Mouse (Mus musculus) embryonic facial prominence, embryonic 14.5 days (tissue): ENCODE data around the gene Ciz1. TPM values are rescaled to one million over a fixed set of nuclear protein-coding genes. Genes with fewer than 3 reads are reported as not detected.

ENCODE experiments used
- ATAC-seq: fragments of 200-750 bp; cut with Nextera tagmentation; 2 replicates; pipeline ENCODE4 v1.8.0; 2017; ENCODE audit warnings: low read depth, moderate number of reproducible peaks, moderate TSS enrichment
- DNase-seq: peaks from one replicate; pipeline ENCODE4 v3.0.0-alpha.2; 2015; ENCODE audit warnings: low spot score
- H3K27ac ChIP-seq: fragments of 300-500 bp; sonication (generic); replicated peaks from 2 replicates; pipeline ENCODE4 v1.5.1; 2014; ENCODE audit warnings: low read depth, mild to moderate bottlenecking, low read length, moderate library complexity
- H3K27me3 ChIP-seq: fragments of 300-500 bp; sonication (generic); replicated peaks from 2 replicates; pipeline ENCODE4 v1.6.1; 2014; ENCODE audit warnings: low read length; ENCODE audit not compliant: control insufficient read depth, insufficient read depth
- H3K36me3 ChIP-seq: fragments of 300-500 bp; sonication (generic); 2 replicates; pipeline ENCODE4 v1.6.1; 2014; ENCODE audit warnings: low read length, mixed read lengths; ENCODE audit not compliant: control insufficient read depth, insufficient read depth
- H3K4me1 ChIP-seq: fragments of 300-500 bp; sonication (generic); 2 replicates; pipeline ENCODE4 v1.6.1; 2014; ENCODE audit warnings: antibody characterized with exemption, low read length; ENCODE audit not compliant: control insufficient read depth, insufficient read depth
- H3K4me2 ChIP-seq: fragments of 300-500 bp; sonication (generic); 2 replicates; pipeline ENCODE4 v1.6.1; 2014; ENCODE audit warnings: low read depth, mild to moderate bottlenecking, low read length, moderate library complexity, mixed read lengths
- H3K4me3 ChIP-seq: fragments of 300-500 bp; sonication (generic); 2 replicates; pipeline ENCODE4 v1.5.1; 2014; ENCODE audit warnings: low read depth, mild to moderate bottlenecking, low read length
- H3K9ac ChIP-seq: fragments of 300-500 bp; sonication (generic); 2 replicates; pipeline ENCODE4 v1.6.1; 2014; ENCODE audit warnings: low read depth, mild to moderate bottlenecking, low read length, moderate library complexity, mixed read lengths
- H3K9me3 ChIP-seq: fragments of 300-500 bp; sonication (generic); 2 replicates; pipeline ENCODE4 v1.6.1; 2016; ENCODE audit warnings: low read length; ENCODE audit not compliant: control insufficient read depth
- WGBS: fragments of 180-500 bp; shearing (Covaris S2); extraction: QIAGEN DNeasy Blood & Tissue Kit; methylation state at CpG from one replicate; pipeline ENCODE4 v1.1.7; 2014; 5-methylcytosine and 5-hydroxymethylcytosine counted together
- polyA plus RNA-seq: library from polyadenylated mRNA; unstranded; fragments of >200 nt; fragmentation: Nextera tagmentation; extraction: Ambion mirVana; gene quantifications from 2 replicates; pipeline ENCODE4 v1.2.1, GENCODE M21; 2014

Ciz1 gene
- polyA plus RNA-seq, 1 experiment from 2014 or later = 48.0 TPM

DNA sequence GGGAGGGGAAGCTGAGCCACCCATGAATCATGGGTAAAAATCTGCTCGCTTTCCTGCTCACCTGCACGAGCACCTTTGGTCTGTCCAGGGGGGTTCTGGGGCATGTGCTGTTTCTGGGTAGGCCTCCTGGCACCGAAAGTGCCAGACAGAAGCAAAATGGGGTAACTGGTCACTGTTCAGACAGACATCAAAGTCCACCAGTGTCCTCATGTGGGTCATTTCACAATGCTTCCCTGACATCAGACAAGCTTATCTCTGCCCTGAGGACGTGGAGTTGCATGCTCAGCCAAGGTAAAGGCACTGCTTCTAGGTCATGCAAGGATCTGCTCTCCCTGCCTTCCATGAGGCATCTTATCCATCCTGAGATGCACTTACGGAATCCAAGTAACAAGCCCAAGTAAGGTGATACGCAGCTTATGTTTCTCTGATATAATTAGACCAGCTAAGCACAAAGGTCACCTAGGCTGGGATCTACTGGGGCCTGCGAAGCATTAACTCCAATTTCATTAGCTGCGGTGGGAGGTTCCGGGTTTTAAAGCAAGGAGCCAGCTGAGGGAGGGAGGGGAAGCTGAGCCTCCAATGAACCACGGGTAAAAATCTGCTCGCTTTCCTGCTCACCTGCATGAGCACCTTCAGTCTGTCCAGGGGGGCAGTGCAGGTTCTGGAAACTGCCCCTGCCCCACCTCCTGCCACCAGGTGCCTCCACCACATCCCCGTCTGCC, 66.5 kb downstream of the Ciz1 start:
- no peak overlapping the region for H3K27ac ChIP-seq
- ATAC-seq (no peak), DNase-seq (no peak)
- peaks cover 16% of the 10 kb centered on the region for H3K4me1 ChIP-seq
- no peaks in the 10 kb centered on the region for H3K27me3 ChIP-seq
- WGBS = 57% methylated on average over 12 of the region's 12 CpGs
- H3K4me3 ChIP-seq = no peak overlapping the region
- no peak overlapping the region for H3K4me2 ChIP-seq
- no peak overlapping the region for H3K9ac ChIP-seq
- no peaks in the 10 kb centered on the region for H3K9me3 ChIP-seq
- H3K36me3 ChIP-seq = peaks cover 77% of the 10 kb centered on the region

GRCm38 (mm10) chr2:32419359-32419758, 67.2 kb downstream of the Ciz1 start:
- H3K36me3 ChIP-seq = peaks cover 70% of the 10 kb centered on the region

DNA sequence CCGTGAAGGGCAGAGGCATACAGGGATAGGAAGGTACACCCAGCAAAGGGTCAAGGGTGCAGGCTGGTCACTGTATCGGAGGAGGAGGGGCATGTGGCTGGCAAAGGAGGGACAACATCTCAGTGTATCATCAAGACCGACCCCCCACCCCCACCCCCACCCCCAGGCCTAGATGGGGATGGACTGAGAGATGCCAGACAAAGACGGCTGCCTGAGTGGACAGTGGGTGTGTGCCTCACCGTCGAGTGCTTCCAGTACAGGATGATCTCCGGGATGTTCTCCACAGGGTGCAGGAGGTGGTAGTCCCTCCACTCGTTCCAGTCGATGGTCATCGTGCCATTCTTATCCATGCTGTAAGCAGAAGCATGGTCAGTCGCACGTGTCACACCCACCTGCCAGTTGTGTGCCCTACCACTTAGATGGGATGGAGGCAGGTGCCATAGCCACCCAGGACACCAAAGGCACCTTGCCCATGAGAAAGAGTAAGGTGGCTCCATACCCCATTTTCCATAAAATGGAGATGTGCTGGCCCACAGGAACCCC, 68.0 kb downstream of the Ciz1 start:
- 87% methylated on average over 12 of the region's 12 CpGs for WGBS

More at GRCm38 (mm10) chr2:32419359-32419758, 67.2 kb downstream of the Ciz1 start:
- DNase-seq (no peak), ATAC-seq (no peak)
- WGBS = 84% methylated on average over 3 of the region's 3 CpGs
- no peaks in the 10 kb centered on the region for H3K27me3 ChIP-seq
- no peak overlapping the region for H3K4me2 ChIP-seq
- H3K9ac ChIP-seq = no peak overlapping the region
- H3K27ac ChIP-seq = no peak overlapping the region
- no peak overlapping the region for H3K4me3 ChIP-seq
- no peaks in the 10 kb centered on the region for H3K9me3 ChIP-seq
- peaks cover 21% of the 10 kb centered on the region for H3K4me1 ChIP-seq

GRCm38 (mm10) chr2:32420647-32421046, 68.5 kb downstream of the Ciz1 start:
- Histone ChIP-seq H3K4me3 (no peak overlapping the region), H3K4me2 (no peak overlapping the region), H3K9me3 (no peaks in the 10 kb centered on the region), H3K4me1 (peaks cover 31% of the 10 kb centered on the region), H3K27me3 (no peaks in the 10 kb centered on the region), H3K36me3 (peaks cover 57% of the 10 kb centered on the region), H3K27ac (no peak overlapping the region), H3K9ac (no peak overlapping the region)
- ATAC-seq (no peak), DNase-seq (no peak)
- 83% methylated on average over 6 of the region's 6 CpGs for WGBS

More for the DNA sequence above, 68.0 kb downstream of the Ciz1 start:
- H3K4me2 ChIP-seq = no peak overlapping the region
- ATAC-seq (no peak), DNase-seq (no peak)
- peaks cover 62% of the 10 kb centered on the region for H3K36me3 ChIP-seq
- H3K4me1 ChIP-seq = peaks cover 29% of the 10 kb centered on the region
- H3K9me3 ChIP-seq = no peaks in the 10 kb centered on the region
- no peaks in the 10 kb centered on the region for H3K27me3 ChIP-seq
- H3K9ac ChIP-seq = no peak overlapping the region
- H3K4me3 ChIP-seq = no peak overlapping the region
- no peak overlapping the region for H3K27ac ChIP-seq

- Histone ChIP-seq H3K9ac (no peak overlapping the region), H3K36me3 (peaks cover 45% of the 10 kb centered on the region), H3K4me2 (no peak overlapping the region), H3K4me3 (no peak overlapping the region), H3K27me3 (no peaks in the 10 kb centered on the region), H3K4me1 (peaks cover 31% of the 10 kb centered on the region), H3K9me3 (no peaks in the 10 kb centered on the region), H3K27ac (no peak overlapping the region)
- no peak for DNase-seq
- ATAC-seq = no peak
- 93% methylated on average over 6 of the region's 6 CpGs for WGBS
These were observed 69.7 kb downstream of the Ciz1 start for GRCm38 (mm10) chr2:32421851-32422251.

DNA sequence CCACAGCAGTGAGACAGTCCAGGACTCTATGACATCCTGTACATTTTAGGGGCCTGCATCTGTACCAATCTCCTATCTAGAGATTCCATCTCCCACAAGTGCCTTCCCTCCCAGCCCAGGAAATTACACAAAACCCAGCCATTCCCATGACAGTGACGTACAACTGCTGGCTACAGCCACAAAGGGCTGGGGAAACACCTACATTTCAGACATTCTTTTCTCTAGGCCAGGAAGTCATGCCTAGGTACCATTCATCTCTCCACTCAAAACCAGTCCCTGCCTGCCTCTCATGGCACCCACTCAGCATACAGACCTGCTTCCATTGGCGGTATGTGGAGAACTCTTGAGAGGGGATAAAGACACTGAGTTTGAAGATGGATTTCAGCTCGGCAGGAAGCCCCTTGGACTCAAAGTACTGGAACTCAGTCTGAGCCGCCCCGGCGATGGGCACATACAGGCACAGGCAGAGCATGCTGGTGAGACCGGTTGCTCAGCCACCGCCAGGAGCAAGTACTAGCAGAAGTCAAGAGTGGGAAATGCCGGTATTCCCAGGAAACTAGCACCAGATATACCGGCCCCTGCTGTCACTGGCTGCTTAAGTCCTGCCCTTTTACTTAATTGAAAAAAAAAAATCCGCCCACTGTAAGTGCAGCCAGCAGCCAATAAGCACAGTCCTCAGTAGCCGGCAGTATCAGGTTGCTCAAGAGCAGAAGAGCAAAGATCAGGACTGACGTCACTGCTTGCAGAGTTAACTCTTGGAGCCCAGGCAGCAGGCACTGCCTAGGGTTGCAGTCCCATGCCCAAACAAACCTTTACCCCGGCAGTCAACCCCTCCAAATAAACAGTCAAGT, 71.6 kb downstream of the Ciz1 start:
- ATAC-seq (peak; percentile 87), DNase-seq (peak; percentile 98)
- H3K4me2 ChIP-seq = peak overlapping the region; percentile 80
- no peaks in the 10 kb centered on the region for H3K9me3 ChIP-seq
- peak overlapping the region; percentile 55 for H3K9ac ChIP-seq
- peaks cover 27% of the 10 kb centered on the region for H3K36me3 ChIP-seq
- H3K27ac ChIP-seq = peak overlapping the region; percentile 80
- H3K27me3 ChIP-seq = no peaks in the 10 kb centered on the region
- peak overlapping the region; percentile 40 for H3K4me3 ChIP-seq
- under 1% methylated on average over 14 of the region's 14 CpGs for WGBS
- H3K4me1 ChIP-seq = peaks cover 45% of the 10 kb centered on the region

DNA sequence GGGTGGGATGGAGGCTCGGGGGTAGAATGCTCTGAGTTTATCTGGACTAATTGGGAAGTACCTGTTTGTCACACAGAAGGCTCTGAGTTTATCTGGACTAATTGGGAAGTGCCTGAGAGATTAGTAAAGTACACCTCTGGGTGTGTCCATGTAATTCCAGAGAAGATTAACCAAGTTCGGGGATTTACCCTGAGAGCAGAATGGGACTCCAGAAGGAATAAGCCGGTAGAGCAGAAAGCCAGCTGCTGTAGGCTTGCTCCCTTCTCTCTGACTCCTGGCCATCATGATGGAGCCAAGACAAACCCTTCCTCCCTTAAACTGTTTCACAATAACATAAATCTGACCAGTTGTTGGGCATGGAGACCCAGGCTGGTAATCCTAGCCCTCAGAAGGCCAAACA, 72.7 kb downstream of the Ciz1 start:
- ATAC-seq = no peak
- Histone ChIP-seq H3K27ac (peak overlapping the region; percentile 80), H3K9me3 (no peaks in the 10 kb centered on the region), H3K4me1 (peaks cover 55% of the 10 kb centered on the region), H3K4me3 (no peak overlapping the region), H3K36me3 (peaks cover 16% of the 10 kb centered on the region), H3K9ac (no peak overlapping the region), H3K4me2 (peak overlapping the region; percentile 5; the same call in 1 of the 2 replicates), H3K27me3 (no peaks in the 10 kb centered on the region)
- 34% methylated on average over 3 of the region's 3 CpGs for WGBS
- DNase-seq = no peak

DNA sequence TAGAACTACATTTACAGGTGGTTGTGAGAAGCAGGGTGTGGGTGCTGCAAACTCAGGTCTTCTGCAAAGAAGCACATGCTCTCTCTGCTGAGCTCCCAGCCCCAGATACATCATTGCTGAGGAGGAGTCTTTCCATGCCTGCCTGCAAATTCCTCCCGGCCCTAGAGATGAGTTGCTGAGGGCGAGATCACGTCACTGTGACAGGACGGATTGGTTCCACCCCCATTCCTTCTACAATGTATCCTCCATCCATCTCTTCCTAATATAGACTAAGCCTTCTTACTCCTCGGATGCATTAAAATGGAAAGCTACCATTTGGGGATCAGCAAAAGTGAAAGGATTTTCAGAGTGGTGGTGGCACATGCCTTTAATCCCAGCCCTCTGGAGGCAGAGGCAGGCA, 73.4 kb downstream of the Ciz1 start:
- H3K27me3 ChIP-seq = no peaks in the 10 kb centered on the region
- ATAC-seq (no peak), DNase-seq (no peak)
- H3K4me1 ChIP-seq = peaks cover 58% of the 10 kb centered on the region
- no peak overlapping the region for H3K9ac ChIP-seq
- H3K27ac ChIP-seq = peak overlapping the region; percentile 80; the same call in 1 of the 2 replicates
- no peaks in the 10 kb centered on the region for H3K9me3 ChIP-seq
- peaks cover 8% of the 10 kb centered on the region for H3K36me3 ChIP-seq
- no peak overlapping the region for H3K4me3 ChIP-seq
- WGBS = 67% methylated on average over 5 of the region's 5 CpGs
- H3K4me2 ChIP-seq = no peak overlapping the region
